Mouse (Mus musculus): Measurements from ENCODE around the gene Cmip.

Cmip gene

DNA sequence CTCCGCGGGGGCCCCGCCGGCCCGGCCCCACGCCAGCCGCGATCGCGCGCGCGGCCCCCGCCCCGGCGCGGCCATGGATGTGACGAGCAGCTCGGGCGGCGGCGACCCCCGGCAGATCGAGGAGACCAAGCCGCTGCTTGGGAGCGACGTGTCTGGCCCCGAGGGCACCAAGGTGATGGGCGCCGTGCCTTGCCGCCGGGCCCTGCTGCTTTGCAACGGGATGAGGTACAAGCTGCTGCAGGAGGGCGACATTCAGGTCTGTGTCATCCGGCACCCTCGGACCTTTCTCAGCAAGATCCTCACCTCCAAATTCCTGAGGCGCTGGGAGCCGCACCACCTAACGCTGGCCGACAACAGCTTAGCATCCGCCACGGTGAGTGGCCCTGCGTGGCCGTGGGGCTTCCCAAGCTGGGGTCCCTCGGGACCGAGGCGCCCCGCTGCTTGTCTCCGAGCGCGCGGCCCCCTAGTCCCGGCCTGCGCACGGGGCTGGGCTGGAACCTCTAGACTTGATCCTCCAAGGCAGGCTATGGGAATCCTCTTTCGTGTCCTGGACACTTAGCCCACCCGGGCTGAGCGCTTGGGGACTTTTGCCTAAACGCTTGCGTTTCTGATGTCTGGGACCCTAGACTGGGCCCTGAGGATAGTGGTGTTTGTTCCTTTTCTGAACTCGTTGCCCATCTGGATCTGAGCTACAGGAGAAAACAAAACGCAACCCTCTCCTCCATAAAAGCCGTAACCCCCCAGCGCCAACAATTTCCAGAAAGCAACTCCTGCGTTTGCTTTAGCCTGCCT lies at the start of gene Cmip:
Gene Cmip, plus strand, starts transcription at position 36 of the 792 bp plus-strand sequence.
- DNase-seq = peak; percentile 60

GRCm38 (mm10) chr8:117209150-117209549 lies 47.7 kb upstream of the Cmip start:
- DNase-seq = no peak

- no peak for DNase-seq
Observed at GRCm38 (mm10) chr8:117212100-117212499, 44.8 kb upstream of the Cmip start.

- DNase-seq = no peak
Observed at GRCm38 (mm10) chr8:117217724-117218123, 39.1 kb upstream of the Cmip start.

DNA sequence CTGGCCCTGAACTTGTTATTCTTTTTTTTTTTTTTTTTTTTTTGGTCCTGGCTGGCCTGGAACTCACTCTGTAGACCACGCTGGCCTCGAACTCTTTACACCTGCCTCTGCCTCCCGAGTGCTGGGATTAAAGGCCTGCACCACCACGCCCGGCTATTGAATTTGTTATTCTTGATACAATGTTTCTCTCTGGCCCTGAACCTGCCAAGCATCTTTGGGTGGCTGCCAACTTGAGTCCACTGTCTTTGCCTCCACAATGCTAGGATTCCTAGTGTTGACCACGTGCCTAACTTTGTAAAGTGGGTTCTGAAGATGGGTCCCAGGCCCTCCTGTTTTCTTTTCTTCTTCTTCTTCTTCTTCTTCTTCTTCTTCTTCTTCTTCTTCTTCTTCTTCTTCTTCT lies 34.5 kb upstream of the Cmip start:
- DNase-seq = no peak

- peak; percentile 55 for DNase-seq
Observed at GRCm38 (mm10) chr8:117224630-117225029, 32.2 kb upstream of the Cmip start.

- no peak for DNase-seq
Observed at GRCm38 (mm10) chr8:117226306-117226705, 30.6 kb upstream of the Cmip start.

GRCm38 (mm10) chr8:117227339-117227738 lies 29.5 kb upstream of the Cmip start:
- DNase-seq = no peak

GRCm38 (mm10) chr8:117233199-117233598 lies 23.7 kb upstream of the Cmip start:
- no peak for DNase-seq

GRCm38 (mm10) chr8:117236531-117236930 lies 20.3 kb upstream of the Cmip start:
- DNase-seq = no peak

- DNase-seq = no peak
Observed at GRCm38 (mm10) chr8:117240326-117240725, 16.5 kb upstream of the Cmip start.

DNA sequence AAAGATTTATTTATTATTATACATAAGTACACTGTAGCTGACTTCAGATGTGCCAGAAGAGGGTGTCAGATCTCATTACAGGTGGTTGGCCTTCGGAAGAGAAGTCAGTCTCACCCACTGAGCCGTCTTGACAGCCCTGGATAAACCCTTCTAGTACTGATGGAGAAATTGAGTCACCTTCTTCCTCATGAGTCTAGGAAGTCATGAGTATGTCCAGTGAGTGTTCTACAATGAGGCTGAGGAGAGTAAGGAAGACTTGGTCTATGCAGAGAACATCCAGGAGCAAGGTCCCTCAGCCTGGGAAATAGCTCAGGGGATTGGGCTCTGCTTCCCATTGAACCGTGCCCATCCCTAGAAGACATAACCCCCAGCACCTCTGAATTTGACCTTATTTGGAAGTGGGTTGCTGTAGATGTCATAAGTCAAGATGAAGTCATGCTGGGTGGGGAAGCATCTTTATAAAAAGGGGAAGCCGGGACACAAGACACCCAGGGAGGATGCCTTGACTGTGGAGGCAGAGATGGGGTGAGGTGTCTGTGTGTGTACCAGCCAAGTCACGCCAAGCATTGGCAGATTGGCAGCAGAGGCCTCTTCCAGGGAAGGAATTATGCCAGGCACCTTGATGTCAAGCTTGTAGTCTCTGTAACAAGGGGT lies 15.9 kb upstream of the Cmip start:
- DNase-seq = no peak

DNA sequence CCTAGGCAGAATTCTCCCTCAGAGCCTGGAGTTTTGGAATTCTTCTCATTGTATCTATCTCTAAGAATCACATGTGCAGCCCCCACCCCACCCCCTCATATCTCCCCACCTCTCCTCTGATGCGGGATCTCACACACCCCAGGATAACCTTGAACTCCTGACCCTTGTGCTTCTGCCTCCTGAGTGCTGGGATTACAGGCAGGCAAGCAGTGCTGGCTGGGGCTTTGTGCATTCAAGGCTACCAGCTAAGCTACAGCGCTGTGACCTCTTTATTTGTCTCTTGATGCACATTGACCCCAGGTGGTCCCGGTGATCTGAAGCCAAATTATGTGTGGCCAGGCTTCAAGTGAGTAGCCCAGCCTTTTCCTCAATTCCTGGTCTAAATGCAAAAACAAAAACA lies 15.0 kb upstream of the Cmip start:
- DNase-seq = no peak

GRCm38 (mm10) chr8:117242286-117242685 lies 14.6 kb upstream of the Cmip start:
- DNase-seq = no peak

- no peak for DNase-seq
Observed at GRCm38 (mm10) chr8:117244601-117245000, 12.3 kb upstream of the Cmip start.

GRCm38 (mm10) chr8:117248341-117248740 lies 8.5 kb upstream of the Cmip start:
- no peak for DNase-seq

DNA sequence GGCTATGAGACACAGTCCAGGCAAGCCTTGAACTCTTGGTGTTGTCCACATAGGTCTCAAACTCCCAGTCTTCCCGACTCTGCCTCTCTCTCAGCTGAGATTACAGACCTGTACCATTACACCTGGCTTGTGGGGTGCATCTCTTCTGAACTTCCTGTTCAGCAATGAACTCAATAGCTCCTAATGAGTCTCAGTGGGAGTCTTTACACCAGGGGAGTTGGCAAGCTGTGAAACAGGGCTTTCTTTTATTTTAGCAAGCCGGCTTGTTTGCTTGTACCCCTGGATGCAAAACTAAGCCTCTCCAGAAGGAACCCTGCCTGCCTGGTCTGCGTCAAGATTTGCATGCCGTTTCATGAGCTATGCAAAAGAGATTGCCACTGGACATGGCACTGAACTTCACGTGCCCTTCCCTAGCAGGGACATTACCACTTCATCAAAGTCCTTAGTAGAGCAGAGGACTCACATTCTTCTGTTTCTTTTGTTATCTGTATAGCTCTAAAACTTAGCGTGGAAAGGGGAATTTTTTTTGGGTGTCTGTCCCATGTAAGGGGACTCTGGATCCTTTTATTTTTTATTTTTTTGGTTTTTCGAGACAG lies 5.7 kb upstream of the Cmip start:
- DNase-seq = no peak

DNA sequence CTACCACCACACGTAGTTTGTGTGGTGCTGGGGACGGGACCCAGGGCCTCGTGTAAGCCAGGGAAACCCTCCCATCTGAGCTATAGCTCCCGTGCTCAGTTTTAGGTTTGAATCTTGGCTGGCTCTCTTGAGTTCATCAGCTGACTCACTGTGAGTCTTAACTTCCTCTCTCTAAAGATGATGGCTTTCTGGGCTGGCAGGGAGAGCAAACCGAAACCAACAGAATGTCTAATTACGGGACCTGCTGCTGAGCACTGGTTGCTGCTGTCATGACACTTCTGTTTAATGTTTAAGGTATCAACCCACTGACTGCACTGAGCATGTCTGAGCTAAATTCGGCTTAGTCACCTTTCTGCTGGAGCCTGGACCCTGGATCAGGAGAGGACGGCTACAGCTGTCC lies 4.2 kb upstream of the Cmip start:
- DNase-seq = no peak

- no peak for DNase-seq
Observed at GRCm38 (mm10) chr8:117253390-117254269, 3.2 kb upstream of the Cmip start.

DNA sequence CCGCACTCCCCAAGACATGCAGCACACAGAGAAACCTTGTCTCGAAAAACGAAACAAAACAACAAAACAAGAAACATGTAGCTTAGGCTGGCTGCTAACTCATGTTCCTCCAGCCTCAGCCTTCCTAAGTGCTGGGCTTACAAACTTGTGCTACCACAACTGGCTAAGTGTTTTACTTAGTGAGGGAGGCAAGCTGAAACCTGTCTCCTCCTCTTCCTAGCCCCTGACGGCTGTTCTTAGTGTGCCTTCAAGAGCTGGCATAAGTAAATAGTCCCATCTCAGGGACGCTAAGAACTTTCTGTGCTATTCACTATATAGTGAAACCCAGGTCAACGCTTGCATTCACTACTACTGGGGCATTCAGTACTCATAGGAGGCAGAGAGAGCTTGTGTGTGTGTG lies 2.4 kb upstream of the Cmip start:
- DNase-seq = no peak

GRCm38 (mm10) chr8:117256292-117256938 lies 449 bp upstream of the Cmip start:
- DNase-seq = peak; percentile 93

- peak; percentile 32 for DNase-seq
Observed at GRCm38 (mm10) chr8:117257821-117258575, 1.1 kb downstream of the Cmip start.
